Mouse (Mus musculus) adrenal gland, adult 18-20 months (tissue): Measurements from ENCODE around the gene Ttc32. TPM values are rescaled to one million over a fixed set of nuclear protein-coding genes. Genes with fewer than 3 reads are reported as not detected.
"Not testable (repeated sequence)": the region's sequence is repeated elsewhere in the genome, so short reads cannot be mapped to it uniquely, and the experiment has no call there.

Source experiments
- DNase-seq, 2 experiments: peaks; one replicate each; pipeline ENCODE4 v3.0.0; 2021 to 2022; ENCODE audit warnings: low spot score in 2 of 2
- long read RNA-seq, 2 experiments: library from polyadenylated mRNA; stranded (forward); transcript quantifications; one replicate each; pipeline ENCODE4 v2.0.0; 2021
- total RNA-seq, 2 experiments: library from RNA; stranded (reverse); gene quantifications; 1 replicate in 1 of 2; 2 replicates in 1 of 2; pipeline ENCODE4 v1.2.3; 2021

Gene Ttc32
- total RNA-seq = 10 to 100 TPM; 11.9 to 13.0 TPM
- long read RNA-seq, experiment 1, transcript Ttc32-201 (3 exons, 1,000 nt) = major isoform, 5 of 5 reads
- long read RNA-seq, experiment 1, partial matches to known transcripts = 0 of 5 reads
- long read RNA-seq, experiment 1, other reads (novel, unspliced or antisense) = 0 of 5 reads
- long read RNA-seq, experiment 2, transcript Ttc32-201 (3 exons, 1,000 nt) = major isoform, 16 of 19 reads
- long read RNA-seq, experiment 2, partial matches to known transcripts = 1 of 19 reads
- long read RNA-seq, experiment 2, other reads (novel, unspliced or antisense) = 2 of 19 reads

DNA sequence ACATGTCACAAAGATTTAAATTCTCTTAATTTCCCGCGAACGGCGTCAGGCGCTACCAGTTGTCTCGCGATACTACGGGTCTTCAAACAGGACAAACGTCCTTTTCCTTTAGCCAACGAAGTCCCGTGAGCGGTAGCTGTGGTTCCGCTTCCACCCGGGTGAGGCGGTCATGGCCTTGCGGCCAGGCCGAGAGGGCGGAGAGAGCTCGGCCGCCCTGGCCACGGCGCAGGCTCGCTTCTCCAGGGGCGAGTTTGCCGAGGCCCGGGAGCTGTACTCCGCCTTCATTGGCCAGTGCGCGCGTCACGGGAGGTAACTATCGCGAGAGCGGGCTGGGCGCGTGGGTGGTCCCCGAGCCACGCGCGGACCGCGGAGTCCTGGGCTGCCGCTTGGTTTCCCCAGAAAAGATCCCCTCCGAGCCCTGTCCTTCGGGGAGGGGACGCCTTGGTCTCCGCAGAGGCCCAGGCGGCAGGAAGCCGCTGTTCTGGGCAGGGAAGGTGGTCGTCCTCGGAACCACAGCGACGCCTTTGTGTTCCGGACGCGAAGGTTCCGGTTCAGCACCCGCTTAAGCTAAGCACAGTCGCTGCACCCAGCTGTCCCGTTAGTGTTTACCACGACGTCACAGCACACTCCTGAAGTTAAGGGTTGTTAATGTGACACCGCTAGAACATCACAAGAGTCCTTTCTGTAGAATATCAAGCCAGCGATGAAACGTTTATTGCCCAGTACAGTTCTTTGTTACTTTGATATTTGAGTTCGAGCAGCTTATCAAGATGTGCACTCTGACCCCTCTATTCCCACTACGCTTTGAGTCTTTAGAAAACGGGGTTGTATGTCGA, at the start of gene Ttc32:
TSS of gene Ttc32 (plus strand) at position 110 of the 836 bp plus-strand sequence.
- DNase-seq = peak; percentile 95

DNA sequence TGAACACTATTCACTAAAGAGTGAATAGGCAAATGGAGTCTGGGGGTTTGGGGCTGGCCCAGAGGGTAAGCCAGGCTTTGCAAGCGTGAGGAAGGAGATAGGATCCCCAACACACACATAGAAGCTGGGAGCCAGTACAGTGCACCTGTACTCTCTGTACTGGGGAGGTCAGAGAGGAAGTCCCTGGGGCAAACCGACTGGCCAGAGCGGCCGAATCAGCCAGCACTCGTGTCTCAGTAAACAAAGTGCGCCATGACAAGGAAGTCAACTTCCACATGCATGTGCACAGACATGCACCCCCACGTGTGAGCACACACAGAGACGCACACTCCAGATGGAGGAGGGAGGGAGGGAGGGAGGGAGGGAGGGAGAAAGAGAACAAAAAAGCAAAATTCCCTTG, 36.6 kb upstream of the Ttc32 start:
- no peak for DNase-seq

DNA sequence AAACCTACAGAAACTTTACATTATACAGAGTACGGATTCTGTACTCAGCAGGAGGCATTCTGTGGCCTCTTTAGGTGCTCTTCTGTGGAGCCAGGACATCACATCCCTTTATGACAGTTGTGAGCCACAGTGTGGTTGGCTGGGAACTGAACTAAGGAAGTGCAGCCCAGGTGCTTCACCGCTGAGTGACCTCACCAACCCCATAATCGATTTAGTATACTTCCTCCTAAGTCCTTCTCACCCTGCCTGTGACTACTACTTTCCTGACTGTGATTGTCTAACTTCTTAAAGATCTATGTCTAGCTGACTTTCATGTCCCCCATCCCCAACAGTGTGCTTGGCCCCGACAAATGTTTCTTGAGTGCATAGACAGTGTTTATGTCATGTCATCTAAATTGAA, 31.5 kb upstream of the Ttc32 start:
- DNase-seq = no peak

DNA sequence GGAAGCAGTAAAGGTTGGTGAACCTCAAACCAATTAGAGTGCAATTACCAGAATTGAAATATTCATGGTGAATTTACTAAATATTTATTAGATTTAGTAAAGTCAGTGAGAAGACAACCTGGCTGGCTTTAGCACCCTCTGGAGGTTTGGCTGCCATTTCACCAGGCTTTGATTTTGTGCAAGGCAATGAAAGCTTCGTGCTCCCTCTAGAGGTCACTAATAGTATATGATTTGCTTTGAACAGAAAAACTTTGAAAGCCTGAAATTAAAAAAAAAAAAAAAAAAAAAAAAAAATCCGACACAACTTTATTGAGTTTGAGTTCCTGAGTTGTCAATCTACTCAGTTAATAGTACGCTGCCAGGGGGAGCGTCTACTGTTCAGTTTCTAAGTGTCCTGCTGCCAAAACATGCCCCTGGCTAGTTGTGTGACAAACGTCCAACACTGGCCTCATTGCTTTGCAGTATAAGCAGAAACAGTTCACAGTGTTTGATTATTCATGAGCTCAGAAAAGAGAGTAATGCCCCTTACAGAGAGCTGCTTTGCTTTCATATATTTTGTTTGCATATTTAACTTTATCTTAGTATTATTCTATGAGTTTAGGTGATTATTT, 27.7 kb upstream of the Ttc32 start:
- DNase-seq = peak in 1 of 2 experiments; percentile 25

DNA sequence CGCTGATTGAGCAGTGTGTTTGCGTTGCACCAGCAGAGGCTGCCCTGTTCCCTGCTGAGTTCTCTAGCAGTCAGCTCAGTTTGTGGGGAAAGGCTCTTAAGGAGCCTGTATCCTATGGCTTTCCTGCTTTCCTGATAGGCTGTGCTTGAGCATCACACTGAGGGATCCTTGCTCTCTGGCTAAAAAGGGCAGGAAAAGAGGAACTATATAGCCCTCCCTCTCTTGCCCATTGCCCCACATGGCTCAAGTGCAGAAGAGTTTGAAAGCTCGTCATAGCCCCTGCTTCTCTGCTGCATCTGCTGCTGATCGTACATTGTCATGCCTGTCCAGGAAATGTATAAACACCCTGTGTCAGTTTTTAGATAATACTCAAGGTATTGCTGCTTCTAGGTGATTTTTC, 22.7 kb upstream of the Ttc32 start:
- DNase-seq = no peak

DNA sequence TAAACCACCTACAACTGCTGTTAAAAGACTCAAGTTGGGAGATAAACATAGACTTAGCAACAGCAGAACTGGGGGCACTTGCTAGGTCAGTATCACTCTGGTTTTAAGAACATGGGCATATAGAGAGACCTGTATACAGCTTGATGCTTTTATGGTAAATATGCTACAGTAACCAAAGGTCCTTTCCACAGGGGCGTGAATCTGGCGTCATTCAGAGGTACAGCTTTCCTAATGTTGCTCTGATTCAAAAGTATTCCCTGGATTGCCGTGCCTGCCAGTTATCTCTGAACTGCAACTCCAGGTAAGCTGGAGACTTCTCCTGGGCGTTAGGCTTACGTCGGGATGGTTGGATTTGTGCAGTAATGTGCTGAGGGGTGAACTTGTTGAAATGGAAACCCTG, 22.0 kb upstream of the Ttc32 start:
- DNase-seq = no peak

DNA sequence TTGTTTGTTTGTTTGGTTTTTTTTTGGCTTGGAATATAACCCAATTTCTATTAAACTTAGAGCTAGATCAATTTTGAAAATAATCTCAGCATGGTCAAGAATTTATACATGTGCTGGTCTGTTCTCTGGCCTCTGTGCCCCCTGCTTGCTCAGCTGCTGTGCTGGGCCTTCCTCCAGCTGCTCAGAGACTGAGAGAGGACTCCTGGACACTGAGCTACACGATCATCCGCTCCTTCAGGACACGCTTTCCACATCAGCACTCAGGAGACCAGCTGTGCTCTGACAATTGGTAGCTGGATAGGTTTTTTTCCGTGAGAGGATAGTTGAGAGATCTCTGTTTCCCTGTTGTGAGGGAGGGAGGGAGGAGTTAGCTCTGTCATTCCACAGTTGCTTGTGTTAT, 19.5 kb upstream of the Ttc32 start:
- DNase-seq = no peak

DNA sequence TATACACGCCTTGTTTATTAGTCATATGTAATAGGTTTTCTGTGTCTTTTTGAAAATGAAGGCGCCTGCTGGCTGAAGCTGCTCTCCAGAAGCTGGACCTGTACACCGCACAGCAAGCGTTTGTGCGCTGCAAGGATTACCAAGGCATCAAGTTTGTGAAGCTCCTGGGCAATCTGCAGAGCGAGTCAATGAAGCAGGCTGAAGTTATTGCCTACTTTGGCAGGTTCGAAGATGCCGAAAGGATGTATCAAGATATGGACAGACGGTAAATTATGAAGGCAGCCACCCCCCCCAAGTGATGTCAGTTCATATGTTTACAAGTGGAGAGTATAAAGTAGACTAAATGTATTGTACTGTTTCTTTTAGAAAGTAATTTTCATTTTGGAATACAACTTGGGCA, 13.4 kb upstream of the Ttc32 start:
- DNase-seq = no peak

DNA sequence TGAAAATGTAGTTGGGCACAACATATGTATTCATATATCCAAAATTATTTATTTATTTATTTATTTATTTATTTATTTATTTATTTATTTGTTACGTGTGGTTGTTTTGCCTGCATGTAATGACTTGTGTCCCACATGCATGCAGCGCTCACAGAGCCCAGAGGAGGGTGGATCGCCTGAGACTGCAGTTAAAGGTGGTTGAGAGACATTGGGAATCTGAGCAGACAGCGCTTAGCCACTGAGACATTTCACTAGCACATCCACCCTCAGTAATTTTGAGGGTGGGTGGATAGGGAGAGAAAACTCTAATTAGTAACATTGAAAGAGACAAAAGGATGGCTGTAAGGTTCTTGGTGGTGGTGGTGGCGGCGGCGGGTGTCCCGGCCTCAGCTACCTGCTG, 9.4 kb upstream of the Ttc32 start:
- DNase-seq = no peak

DNA sequence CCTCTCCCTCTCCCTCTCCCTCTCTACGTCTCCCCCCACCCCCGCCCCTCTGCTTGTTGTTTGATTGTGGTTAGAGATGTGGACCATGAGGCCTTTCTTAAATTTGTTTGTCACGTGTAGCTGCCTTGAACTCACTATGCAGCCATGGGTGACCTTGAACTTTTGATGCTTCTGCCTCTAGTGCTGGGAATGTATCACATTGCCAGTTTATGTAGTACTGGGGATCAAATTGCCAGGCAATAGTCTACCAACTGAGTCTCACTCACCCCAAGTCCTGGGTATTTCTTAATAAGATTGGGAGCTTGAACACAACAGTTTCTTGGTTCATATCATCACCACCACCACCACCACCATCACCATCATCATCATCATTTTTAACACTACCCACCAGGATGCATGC, 8.8 kb upstream of the Ttc32 start:
- no peak for DNase-seq

DNA sequence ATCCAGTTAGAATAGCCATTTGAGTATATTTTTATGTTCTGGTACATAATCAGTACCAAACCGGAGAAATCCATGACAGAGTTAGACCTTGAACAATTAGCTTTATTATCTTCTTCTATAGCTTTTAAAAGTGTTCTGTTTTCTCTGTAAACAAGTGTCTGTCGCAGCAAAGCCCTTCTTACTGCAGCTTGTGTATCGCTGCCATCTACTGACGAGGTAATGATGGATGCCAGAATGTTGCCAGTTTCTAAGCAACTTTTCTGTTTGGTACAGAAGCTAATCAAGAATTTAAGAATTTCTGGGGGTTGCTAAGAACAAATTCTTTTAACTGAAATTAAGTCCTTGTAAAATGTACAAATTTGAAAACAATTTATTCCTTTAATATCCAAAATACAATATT, 6.8 kb upstream of the Ttc32 start:
- no peak for DNase-seq

DNA sequence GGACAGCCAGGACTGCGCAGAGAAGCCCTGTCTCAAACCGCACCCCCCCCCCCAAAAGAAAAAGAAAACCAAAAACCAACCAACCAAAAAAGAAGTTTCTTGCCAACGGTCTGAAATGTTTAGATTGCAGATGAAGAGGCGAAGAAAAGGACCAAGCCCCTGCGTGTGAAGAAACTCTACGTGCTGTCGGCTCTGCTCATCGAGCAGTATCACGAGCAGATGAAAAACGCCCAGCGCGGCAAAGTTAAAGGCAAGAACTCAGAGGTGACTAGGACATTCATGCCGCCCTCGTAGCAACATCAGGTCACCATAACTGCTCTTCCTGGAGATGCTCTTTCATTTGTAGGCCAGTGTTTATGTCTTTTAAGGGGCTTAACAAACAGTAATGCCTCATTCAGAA, 5.7 kb upstream of the Ttc32 start:
- DNase-seq = no peak

DNA sequence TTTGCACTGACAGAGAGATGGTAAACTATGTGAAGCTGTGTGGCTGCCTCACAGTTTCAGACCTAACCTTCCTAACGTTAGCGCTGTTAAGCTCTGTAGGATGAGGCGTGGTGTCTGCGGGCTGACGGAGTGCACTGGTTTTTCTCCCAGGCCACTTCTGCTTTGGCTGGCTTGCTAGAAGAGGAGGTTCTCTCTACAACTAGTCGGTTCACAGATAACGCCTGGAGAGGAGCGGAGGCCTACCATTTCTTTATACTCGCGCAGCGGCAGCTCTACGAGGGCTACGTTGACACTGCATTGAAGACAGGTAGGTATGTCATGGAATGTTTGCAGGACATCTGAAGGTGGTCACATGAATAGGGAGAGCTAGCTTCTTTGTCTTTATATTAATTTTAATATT, 5.1 kb upstream of the Ttc32 start:
- no peak for DNase-seq

DNA sequence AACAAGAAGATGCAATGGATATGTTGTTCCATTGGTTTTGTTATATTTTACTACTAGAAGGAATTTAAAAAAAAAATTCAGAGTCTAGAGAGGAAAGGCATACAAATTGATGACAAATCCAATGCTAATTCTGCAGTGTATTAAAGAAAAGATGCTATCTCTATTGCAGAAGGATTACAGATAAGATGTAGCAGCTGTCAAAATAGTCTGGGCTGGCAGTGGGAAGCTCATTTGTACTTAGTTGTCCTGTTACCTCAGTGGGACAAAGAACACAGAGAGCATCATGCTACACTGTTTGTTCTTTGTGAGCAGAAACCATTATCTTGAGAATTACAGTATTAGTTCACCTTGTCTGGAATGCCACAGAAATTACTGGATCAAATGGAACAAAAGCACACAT, 3.0 kb upstream of the Ttc32 start:
- no peak for DNase-seq

DNA sequence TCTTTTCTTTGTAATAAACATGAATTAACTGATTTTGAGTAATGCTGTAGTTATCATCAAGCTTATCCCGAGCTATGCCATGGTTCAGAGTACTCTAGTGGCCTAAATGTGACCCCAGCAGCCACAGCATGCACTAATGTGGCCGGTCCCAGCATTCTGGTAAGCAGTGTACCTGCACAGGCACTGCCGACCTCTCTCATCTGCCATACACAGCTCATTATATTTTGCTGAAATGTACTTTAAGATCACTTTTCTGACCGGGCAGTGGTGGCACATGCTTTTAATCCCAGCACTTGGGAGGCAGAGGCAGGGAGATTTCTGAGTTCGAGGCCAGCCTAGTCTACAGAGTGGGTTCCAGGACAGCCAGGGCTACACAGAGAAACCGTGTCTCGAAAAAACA, 981 bp upstream of the Ttc32 start:
- not testable (repeated sequence) for DNase-seq

DNA sequence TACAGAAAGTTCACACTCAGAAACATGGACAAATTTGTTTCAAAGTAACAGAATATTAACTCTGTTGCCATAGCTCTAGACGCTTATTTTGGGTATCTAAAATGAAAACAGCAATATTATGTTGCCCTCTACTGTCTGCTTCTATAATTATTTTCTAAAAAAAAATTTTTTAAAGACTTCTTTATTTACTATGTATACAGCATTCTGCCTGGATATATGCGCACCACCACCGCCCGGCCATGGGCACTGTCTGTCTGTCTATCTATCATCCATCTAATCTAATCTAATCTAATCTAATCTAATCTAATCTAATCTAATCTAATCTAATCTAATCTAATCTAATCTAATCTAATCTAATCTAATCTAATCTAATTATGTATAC, 300 bp upstream of the Ttc32 start:
- DNase-seq = no peak

DNA sequence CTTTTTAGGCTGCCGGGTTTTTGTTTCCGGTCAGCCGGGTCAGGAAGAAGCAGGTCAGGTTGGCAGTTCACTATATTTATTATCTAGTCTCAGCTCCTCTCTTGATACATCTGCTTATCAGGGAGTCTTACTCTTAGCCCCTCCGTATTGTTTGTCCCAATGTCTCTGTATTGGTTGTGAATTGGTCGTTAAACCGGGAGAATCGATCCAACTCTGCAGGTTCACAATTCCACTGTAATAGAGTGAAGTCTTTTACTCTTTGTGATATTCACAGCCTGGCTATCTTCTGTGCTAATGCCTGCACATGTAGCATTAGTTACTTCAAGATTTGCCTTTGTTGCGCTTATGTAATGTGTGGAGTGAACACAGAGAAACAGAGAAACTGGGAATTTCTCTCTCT, 1.4 kb downstream of the Ttc32 start:
- no peak for DNase-seq

DNA sequence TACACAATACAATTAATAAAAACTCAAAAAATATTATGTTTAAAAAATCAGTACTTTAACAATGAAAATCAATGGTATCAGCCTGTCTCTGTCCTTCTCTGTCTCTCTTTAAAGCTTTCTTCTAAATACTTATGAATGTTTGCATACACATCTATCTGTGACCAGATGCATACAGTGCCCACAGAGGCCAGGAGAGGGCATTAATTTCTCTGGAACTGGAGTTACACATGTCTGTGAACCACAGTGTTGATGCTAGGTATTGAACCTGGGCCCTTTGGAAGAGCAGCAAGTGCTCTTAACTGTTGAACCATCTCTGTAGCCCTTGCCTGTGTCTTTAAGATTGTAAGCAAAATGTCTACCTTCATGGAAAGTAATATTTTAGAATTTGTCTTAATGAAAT, 3.3 kb downstream of the Ttc32 start:
- no peak for DNase-seq

DNA sequence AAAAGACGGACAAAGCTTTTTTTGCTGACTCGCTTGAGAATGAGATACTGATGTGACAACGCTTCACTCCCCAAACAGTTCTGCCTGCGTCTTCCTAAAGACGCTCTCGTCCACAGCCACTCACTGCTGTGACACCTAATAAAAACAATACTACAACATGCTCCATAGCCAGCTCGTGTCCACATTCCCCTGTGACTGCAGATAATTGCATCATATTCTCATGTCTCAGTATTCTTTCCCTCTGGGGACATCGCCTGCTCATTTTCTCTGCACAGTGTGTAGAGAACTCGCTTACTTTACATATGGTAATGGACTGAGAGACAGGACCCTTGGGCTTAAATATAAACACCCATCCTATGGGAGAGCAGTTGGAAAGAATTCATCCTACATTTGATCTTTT, 6.6 kb downstream of the Ttc32 start:
- no peak for DNase-seq

DNA sequence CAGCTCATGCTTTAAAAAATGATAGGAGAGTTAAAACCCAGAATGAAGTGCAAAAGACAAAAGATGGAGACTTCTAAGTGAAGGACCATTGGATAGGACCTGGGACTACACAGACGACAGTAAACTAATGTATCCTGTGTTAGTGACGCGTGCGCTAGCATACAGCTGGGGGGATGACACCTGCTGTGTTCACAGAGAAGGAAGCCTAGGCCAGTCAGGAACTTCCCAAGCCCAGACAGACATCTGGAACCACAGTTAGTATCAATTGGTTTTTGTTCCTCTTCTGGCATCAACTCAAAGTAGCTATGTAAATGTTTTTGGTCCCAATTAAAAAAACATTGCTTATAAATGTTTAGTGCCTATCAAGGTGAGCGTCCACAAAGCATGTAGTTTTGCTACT, 10.4 kb downstream of the Ttc32 start:
- no peak for DNase-seq

DNA sequence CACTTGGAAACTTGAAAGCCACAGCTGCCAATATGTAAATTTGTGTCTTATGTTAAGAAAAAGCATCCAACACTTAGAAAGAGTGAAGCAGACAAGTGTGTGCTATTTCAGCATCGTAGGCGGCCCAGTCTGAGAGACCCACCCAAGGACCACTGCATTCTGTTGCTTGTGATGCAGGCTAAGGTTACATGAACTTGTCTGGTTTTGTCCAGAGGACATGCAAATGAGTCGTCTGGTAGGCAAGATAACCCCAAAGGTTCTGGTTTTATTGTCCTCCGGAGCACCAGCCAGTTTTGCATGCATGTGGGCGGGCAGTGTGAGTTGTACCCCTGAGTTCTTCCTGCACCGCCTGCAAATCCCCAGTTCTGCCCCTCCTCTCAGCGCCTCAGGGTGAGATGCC, 10.9 kb downstream of the Ttc32 start:
- DNase-seq = no peak

DNA sequence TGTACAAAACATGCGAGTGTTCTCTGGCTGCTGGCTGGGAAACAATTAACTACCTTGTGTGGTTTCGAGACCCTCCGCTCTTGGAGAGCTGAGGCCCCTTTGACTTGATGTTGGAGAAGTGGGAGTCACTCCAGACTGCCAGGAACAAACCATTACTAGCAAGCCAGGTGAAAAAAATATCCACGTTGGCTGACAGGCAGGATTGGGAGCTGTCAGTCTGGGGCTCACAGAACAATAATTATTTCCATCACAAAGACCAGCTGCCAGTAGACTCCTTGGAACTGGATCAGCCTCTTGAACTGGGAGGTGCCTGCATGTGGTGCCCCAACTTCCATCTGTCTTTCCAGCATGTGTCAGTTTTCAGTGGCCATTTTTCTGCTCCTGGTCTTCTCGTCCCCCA, 12.5 kb downstream of the Ttc32 start:
- DNase-seq = no peak
